Mouse (Mus musculus): ENCODE measurements around the gene Plxnd1. TPM values are rescaled to one million over a fixed set of nuclear protein-coding genes. Genes with fewer than 3 reads are reported as not detected.

Gene Plxnd1
- total and polyA plus RNA-seq, 3 experiments, result 27.7 to 73.8 (median 63.2) TPM

DNA sequence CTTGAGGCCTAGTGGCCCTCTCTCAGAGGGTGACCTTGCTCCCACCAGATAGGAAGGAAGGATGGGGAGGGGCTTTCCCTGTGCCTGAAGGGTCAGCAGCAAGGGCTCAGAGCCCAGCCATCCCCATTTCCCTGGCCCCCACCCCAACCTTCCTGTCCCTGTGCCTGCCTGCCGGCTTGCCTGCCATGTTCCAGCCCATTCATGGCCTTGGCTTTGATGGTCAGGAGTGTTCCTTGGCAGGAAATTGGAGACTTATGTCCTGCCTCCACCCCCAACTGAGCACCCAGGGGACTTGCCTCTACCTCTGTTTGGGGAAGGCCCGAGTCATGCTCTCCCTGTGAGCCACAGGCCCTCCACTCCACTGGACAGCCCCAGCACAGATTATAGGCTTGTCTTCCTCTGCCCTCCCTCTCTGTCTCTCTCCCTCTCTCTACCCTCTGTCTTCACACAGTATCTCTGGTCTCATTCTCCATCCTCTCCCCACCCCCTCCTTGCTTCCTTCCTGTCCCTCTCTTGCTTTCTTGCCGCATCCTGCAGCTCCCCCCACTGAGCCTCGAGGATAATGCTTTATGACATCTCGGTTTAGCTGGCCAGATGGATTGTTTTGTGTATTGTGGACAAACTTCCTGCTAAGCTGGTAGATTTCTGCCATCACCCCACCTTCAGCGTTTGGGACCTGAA is 1.5 kb upstream of the Plxnd1 start:
- in situ Hi-C loops (cut with MboI; ENCODE audit: low pct_ligation_motif_present, low pct_unique_long_range_greater_than_20kb, low sequenced_read_pairs), result loop anchor here (5.0 kb wide), 1 partner anchor 94 kb away; no protein-coding TSS in a partner anchor
- TF ChIP-seq PAX5 (IDR thresholded peaks at IDR 0.05; ENCODE audit: low read length) (no peak), SIN3A (IDR thresholded peaks at IDR 0.05; ENCODE audit: low read length) (peak; percentile 29; the same call in 1 of the 2 replicates), RAD21 (IDR thresholded peaks at IDR 0.05; ENCODE audit: low read depth, low read length) (peak; percentile 75), POLR2A (IDR thresholded peaks at IDR 0.05; ENCODE audit: low read depth, low read length) (0 out of 2 replicates have a peak, but pooled peaks have one; percentile 35), MXI1 (IDR thresholded peaks at IDR 0.05; ENCODE audit: low read depth, low read length) (no peak; the same call in 1 of the 2 replicates), UBTF (IDR thresholded peaks at IDR 0.05; ENCODE audit: low read depth, low read length) (no peak), ELF1 (IDR thresholded peaks at IDR 0.05; ENCODE audit: low read depth, low read length) (peak; percentile 79), JUND (conservative IDR thresholded peaks at IDR 0.05; ENCODE audit: low read depth, low read length) (no peak), MAFK (IDR thresholded peaks at IDR 0.05; ENCODE audit: insufficient replicate concordance, low read length) (no peak), ZC3H11A (IDR thresholded peaks at IDR 0.05; ENCODE audit: low read depth, low read length) (peak; percentile 27), CHD2 (IDR thresholded peaks at IDR 0.05; ENCODE audit: low read length) (peak; percentile 76), MYC (IDR thresholded peaks at IDR 0.05; ENCODE audit: low read depth, low read length) (no peak), MAX (IDR thresholded peaks at IDR 0.05; ENCODE audit: low read length) (0 out of 2 replicates have a peak, but pooled peaks have one; percentile 66), HCFC1 (IDR thresholded peaks at IDR 0.05; ENCODE audit: low read depth, low read length) (peak; percentile 46), CTCF (conservative IDR thresholded peaks at IDR 0.05 in 1 of 2, IDR thresholded peaks at IDR 0.05 in 1 of 2; ENCODE audit: low read depth in 2 of 2, low read length in 2 of 2) (peak in 1 of 2 experiments; percentile 73; a peak in 2 of 4 replicates), KAT2A (IDR thresholded peaks at IDR 0.05; ENCODE audit: insufficient replicate concordance, low read length) (no peak), E2F4 (IDR thresholded peaks at IDR 0.05; ENCODE audit: insufficient replicate concordance, low read depth, low read length) (no peak), TBP (conservative IDR thresholded peaks at IDR 0.05; ENCODE audit: low read depth, low read length) (0 out of 2 replicates have a peak, but pooled peaks have one; percentile 23), GABPA (IDR thresholded peaks at IDR 0.05; ENCODE audit: insufficient replicate concordance, low read depth, low read length) (no peak), ZMIZ1 (IDR thresholded peaks at IDR 0.05; ENCODE audit: low read depth, low read length) (0 out of 2 replicates have a peak, but pooled peaks have one; percentile 31), MAZ (IDR thresholded peaks at IDR 0.05; ENCODE audit: low read depth, low read length) (peak; percentile 86), ZNF384 (IDR thresholded peaks at IDR 0.05; ENCODE audit: low read depth, low read length) (no peak), USF1 (IDR thresholded peaks at IDR 0.05; ENCODE audit: low read depth, low read length) (no peak), ZKSCAN1 (IDR thresholded peaks at IDR 0.05; ENCODE audit: borderline replicate concordance, low read depth, low read length) (no peak), SMC3 (IDR thresholded peaks at IDR 0.05; ENCODE audit: low read depth, low read length) (peak; percentile 76), BHLHE40 (IDR thresholded peaks at IDR 0.05; ENCODE audit: low read depth, low read length) (no peak; the same call in 1 of the 2 replicates), TCF12 (IDR thresholded peaks at IDR 0.05; ENCODE audit: low read depth, low read length) (peak; percentile 49; the same call in 1 of the 2 replicates), RCOR1 (conservative IDR thresholded peaks at IDR 0.05; ENCODE audit: low read depth, low read length) (0 out of 2 replicates have a peak, but pooled peaks have one; percentile 35), MEF2A (IDR thresholded peaks at IDR 0.05; ENCODE audit: borderline replicate concordance, low read depth, low read length) (peak; percentile 58; the same call in 1 of the 2 replicates), EP300 (IDR thresholded peaks at IDR 0.05; ENCODE audit: low read length) (no peak; the same call in 1 of the 2 replicates), IRF4 (IDR thresholded peaks at IDR 0.05; ENCODE audit: low read depth, low read length) (peak; percentile 67), USF2 (conservative IDR thresholded peaks at IDR 0.05; ENCODE audit: low read depth, low read length) (no peak), NELFE (IDR thresholded peaks at IDR 0.05; ENCODE audit: low read depth, low read length) (no peak; the same call in 1 of the 2 replicates), JUN (IDR thresholded peaks at IDR 0.05; ENCODE audit: insufficient read depth, low read depth, low read length) (no peak), CHD1 (IDR thresholded peaks at IDR 0.05; ENCODE audit: low read depth, low read length) (no peak), NRF1 (IDR thresholded peaks at IDR 0.05; ENCODE audit: low read depth, low read length) (0 out of 2 replicates have a peak, but pooled peaks have one; percentile 28), ETS1 (conservative IDR thresholded peaks at IDR 0.05; ENCODE audit: low read depth, low read length) (peak; percentile 36; the same call in 1 of the 2 replicates), POLR2AphosphoS2 (IDR thresholded peaks at IDR 0.05; ENCODE audit: low read depth, low read length) (no peak)
- no peaks in the 10 kb centered on the region for H3K9me3 ChIP-seq (replicated peaks; ENCODE audit: low read length)
- H3K4me1 ChIP-seq (ENCODE audit: control insufficient read depth in 1 of 2, insufficient read depth in 2 of 2), result peaks cover 29 to 69% of the 10 kb centered on the region in 2 experiments
- peak; percentile 78 for DNase-seq (ENCODE audit: extremely low read depth)
- H3K36me3 ChIP-seq (replicated peaks in 1 of 2; ENCODE audit: control insufficient read depth in 1 of 2, insufficient read depth in 1 of 2, low read length in 1 of 2), result no peaks in the 10 kb centered on the region
- peaks cover 11% of the 10 kb centered on the region for H3K27me3 ChIP-seq (replicated peaks)
- H3K9ac ChIP-seq (ENCODE audit: insufficient read depth, low read depth), result peak overlapping the region; percentile 8; the same call in 1 of the 2 replicates
- peak overlapping the region in 1 of 3 experiments; percentile 20 for H3K4me3 ChIP-seq (replicated peaks in 1 of 3; ENCODE audit: low read depth in 2 of 3, low read length in 2 of 3, poor library complexity in 1 of 3)
- dilution Hi-C loops (cut with MboI; ENCODE audit: extremely low pct_ligation_motif_present, extremely low pct_unique_long_range_greater_than_20kb, low sequenced_read_pairs), result no loop called here
- peak overlapping the region; percentile 92 for H3K27ac ChIP-seq (ENCODE audit: insufficient read depth, low read depth)
- peaks cover 27% of the 10 kb centered on the region for H3K79me2 ChIP-seq (replicated peaks; ENCODE audit: control insufficient read depth, extremely low read depth, insufficient read depth, poor library complexity, severe bottlenecking)
- H3K4me2 ChIP-seq (ENCODE audit: insufficient read depth, low read depth, poor library complexity, severe bottlenecking), result peak overlapping the region; percentile 52

Data from CH12.LX (cell line).